In the genomic region with DNA sequence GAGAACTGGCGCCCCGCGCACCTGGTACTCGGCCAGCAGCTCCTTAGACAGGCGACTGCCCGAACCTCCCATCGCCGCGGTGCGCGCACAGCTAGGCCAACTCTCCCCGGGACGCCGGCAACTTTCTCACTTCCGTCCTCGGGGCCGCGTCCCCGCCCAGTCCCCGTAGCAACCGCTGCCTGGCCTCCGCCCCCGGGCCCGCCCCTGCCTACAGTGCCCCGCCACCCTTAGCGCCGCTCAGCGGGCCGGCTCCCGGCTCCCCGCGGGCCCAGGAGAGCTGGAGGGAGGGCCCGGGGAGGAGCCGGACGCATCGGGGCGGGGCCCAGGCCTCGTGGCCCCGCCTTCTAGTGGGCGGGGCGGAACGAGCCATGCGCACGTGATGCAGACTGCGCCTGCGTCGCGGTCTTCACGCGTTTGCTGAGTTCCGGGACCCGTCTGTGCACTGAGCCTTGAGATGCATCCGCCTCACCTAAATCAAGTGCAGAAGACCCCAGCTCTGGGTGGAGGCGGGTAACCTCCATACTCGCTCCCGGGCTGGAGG, we compare ENCODE assay signal across 8 mouse cellular contexts. TPM values are rescaled to one million over a fixed set of nuclear protein-coding genes. Genes with fewer than 3 reads are reported as not detected.
DNase-seq lines count a peak whose midpoint lies in the region; ATAC-seq and TF ChIP-seq lines count a peak whose summit lies in the region.

A gene (minus strand): TSS at position 325 of the 541 bp plus-strand sequence.
A gene (plus strand): TSS at position 377 of the 541 bp plus-strand sequence.

- peak within 1 kb of the TSS; percentile 60 for H3K9ac ChIP-seq in embryonic facial prominence, embryonic 15.5 days
- H3K9ac ChIP-seq in kidney, embryonic 14.5 days (ENCODE audit: low read depth, low read length): peak within 1 kb of the TSS; percentile 51

- H3K27ac ChIP-seq in bone marrow, adult 2 months (ENCODE audit: control insufficient read depth, insufficient read depth, low read depth, low read length, poor library complexity): peak within 1 kb of the TSS; percentile 89
- H3K27ac ChIP-seq in embryonic facial prominence, embryonic 15.5 days (replicated peaks): peak within 1 kb of the TSS; percentile 82
- peak within 1 kb of the TSS; percentile 32; the same call in 1 of the 2 replicates for H3K27ac ChIP-seq in kidney, embryonic 14.5 days (ENCODE audit: low read depth, low read length)

- DNase-seq in 416B (ENCODE audit: low read depth) (peak; percentile 94), liver (peak; percentile 99)
- peak; percentile 97 for DNase-seq in heart, adult 9 months (ENCODE audit: low spot score in 2 of 2)
- peak; percentile 98 to 99 for DNase-seq in spleen, postnatal 4 days (ENCODE audit: low spot score in 2 of 2)

- peaks cover 1% of the 10 kb centered on the region; the same call in 1 of the 2 replicates for H3K4me1 ChIP-seq in bone marrow, adult 2 months (ENCODE audit: control insufficient read depth, insufficient read depth, low read length)
- H3K4me1 ChIP-seq in embryonic facial prominence, embryonic 15.5 days: peaks cover 18% of the 10 kb centered on the region
- H3K4me1 ChIP-seq in kidney, embryonic 14.5 days (ENCODE audit: control insufficient read depth, insufficient read depth, low read length): peaks cover 14% of the 10 kb centered on the region; the same call in 1 of the 2 replicates

- H3K27me3 ChIP-seq in embryonic facial prominence, embryonic 15.5 days: no peaks in the 10 kb centered on the region
- no peaks in the 10 kb centered on the region for H3K27me3 ChIP-seq in kidney, embryonic 14.5 days (ENCODE audit: control insufficient read depth, insufficient read depth, low read length)

- peak; percentile 100 for ATAC-seq in embryonic facial prominence, embryonic 15.5 days (ENCODE audit: insufficient number of reproducible peaks, low FRiP score, low TSS enrichment, low read depth)
- ATAC-seq in kidney, embryonic 14.5 days (ENCODE audit: low FRiP score, low TSS enrichment): peak; percentile 99
- peak; percentile 87 for ATAC-seq in monocyte, adult 5-6 weeks (replicated peaks; ENCODE audit: insufficient number of reproducible peaks, low FRiP score, low TSS enrichment, poor library complexity, severe bottlenecking)

- peak within 1 kb of the TSS; percentile 94 for H3K4me2 ChIP-seq in embryonic facial prominence, embryonic 15.5 days (replicated peaks)
- peak within 1 kb of the TSS; percentile 60 for H3K4me2 ChIP-seq in kidney, embryonic 14.5 days (replicated peaks; ENCODE audit: low read depth, low read length)

- peaks cover 4% of the 10 kb centered on the region; the same call in 1 of the 2 replicates for H3K36me3 ChIP-seq in embryonic facial prominence, embryonic 15.5 days
- peaks cover 9% of the 10 kb centered on the region; the same call in 1 of the 2 replicates for H3K36me3 ChIP-seq in kidney, embryonic 14.5 days (ENCODE audit: control insufficient read depth, insufficient read depth, low read length)

- peak; percentile 74; the same call in 1 of the 2 replicates for TF ChIP-seq POLR2A in bone marrow, adult 2 months (IDR thresholded peaks at IDR 0.05; ENCODE audit: borderline replicate concordance, control insufficient read depth, low read depth, low read length)

- H3K9me3 ChIP-seq in embryonic facial prominence, embryonic 15.5 days (replicated peaks): no peaks in the 10 kb centered on the region
- no peaks in the 10 kb centered on the region for H3K9me3 ChIP-seq in kidney, embryonic 14.5 days (ENCODE audit: control insufficient read depth, low read length)

- no peak for TF ChIP-seq CTCF in bone marrow, adult 2 months (IDR thresholded peaks at IDR 0.05; ENCODE audit: control insufficient read depth, insufficient read depth, low read length)

- WGBS in bone marrow, adult 2 months: under 1% methylated on average over 56 of the region's 56 CpGs
- under 1% methylated on average over 56 of the region's 56 CpGs for WGBS in embryonic facial prominence, embryonic 15.5 days
- under 1% methylated on average over 47 of the region's 56 CpGs for whole genome bisulfite sequencing in kidney, embryonic 14.5 days

- H3K4me3 ChIP-seq in bone marrow, adult 2 months (replicated peaks; ENCODE audit: control insufficient read depth, low read depth, low read length): peak within 1 kb of the TSS; percentile 96
- peak within 1 kb of the TSS; percentile 70 for H3K4me3 ChIP-seq in embryonic facial prominence, embryonic 15.5 days (replicated peaks)
- H3K4me3 ChIP-seq in kidney, embryonic 14.5 days (ENCODE audit: low read length): peak within 1 kb of the TSS; percentile 55

RNA-seq across cellular contexts. Expression of the first gene that starts in this region (rescaled TPM):
- polyA plus RNA-seq in bone marrow, adult 2 months (2011; ENCODE audit: insufficient read depth, insufficient read length, low replicate concordance, missing spikeins): 81.7 and 82.5 TPM in 2 replicates
- polyA plus RNA-seq in embryonic facial prominence, embryonic 15.5 days (2015; fragmentation: Nextera tagmentation; extraction: Ambion mirVana): 96.8 and 108 TPM in 2 replicates
- 100 and 139 TPM in 2 replicates for polyA plus RNA-seq in kidney, embryonic 14.5 days (2014; fragmentation: Nextera tagmentation; extraction: Ambion mirVana)
- total RNA-seq in monocyte, adult 5-6 weeks (2017): 37.5 to 51.3 TPM (median 45.7 TPM) in 3 replicates

RNA-seq across cellular contexts. Expression of the second gene that starts in this region (rescaled TPM):
- 1.1 and 1.8 TPM in 2 replicates for polyA plus RNA-seq in bone marrow, adult 2 months (2011; ENCODE audit: insufficient read depth, insufficient read length, low replicate concordance, missing spikeins)
- 4.1 TPM in 2 replicates for polyA plus RNA-seq in embryonic facial prominence, embryonic 15.5 days (2015; fragmentation: Nextera tagmentation; extraction: Ambion mirVana)
- 3.3 and 5.3 TPM in 2 replicates for polyA plus RNA-seq in kidney, embryonic 14.5 days (2014; fragmentation: Nextera tagmentation; extraction: Ambion mirVana)
- total RNA-seq in monocyte, adult 5-6 weeks (2017): 0.86 to 3.5 TPM (median 2.2 TPM) in 3 replicates

Comparison
In these comparisons a context has a peak if more than half of its experiments do, and no peak if none do; other contexts are left out.
1. Peak in every context shown above with its lines: DNase-seq, ATAC-seq, H3K4me3 ChIP-seq and H3K27ac ChIP-seq.
2. H3K27ac ChIP-seq: peak in every context shown above with its lines; median percentile 89 in bone marrow, adult 2 months; 82 in embryonic facial prominence, embryonic 15.5 days; 32 in kidney, embryonic 14.5 days.